Mouse (Mus musculus): ENCODE measurements around the gene Sar1b. TPM values are rescaled to one million over a fixed set of nuclear protein-coding genes. Genes with fewer than 3 reads are reported as not detected.
"Not testable (repeated sequence)": the region's sequence is repeated elsewhere in the genome, so short reads cannot be mapped to it uniquely, and the experiment has no call there.

Sar1b gene
- total RNA-seq (2014; rRNA removed) = 78.2 and 118 TPM in 2 replicates
- polyA plus RNA-seq (2015; fragmentation: Nextera tagmentation; extraction: Ambion mirVana) = 235 and 244 TPM in 2 replicates

DNA sequence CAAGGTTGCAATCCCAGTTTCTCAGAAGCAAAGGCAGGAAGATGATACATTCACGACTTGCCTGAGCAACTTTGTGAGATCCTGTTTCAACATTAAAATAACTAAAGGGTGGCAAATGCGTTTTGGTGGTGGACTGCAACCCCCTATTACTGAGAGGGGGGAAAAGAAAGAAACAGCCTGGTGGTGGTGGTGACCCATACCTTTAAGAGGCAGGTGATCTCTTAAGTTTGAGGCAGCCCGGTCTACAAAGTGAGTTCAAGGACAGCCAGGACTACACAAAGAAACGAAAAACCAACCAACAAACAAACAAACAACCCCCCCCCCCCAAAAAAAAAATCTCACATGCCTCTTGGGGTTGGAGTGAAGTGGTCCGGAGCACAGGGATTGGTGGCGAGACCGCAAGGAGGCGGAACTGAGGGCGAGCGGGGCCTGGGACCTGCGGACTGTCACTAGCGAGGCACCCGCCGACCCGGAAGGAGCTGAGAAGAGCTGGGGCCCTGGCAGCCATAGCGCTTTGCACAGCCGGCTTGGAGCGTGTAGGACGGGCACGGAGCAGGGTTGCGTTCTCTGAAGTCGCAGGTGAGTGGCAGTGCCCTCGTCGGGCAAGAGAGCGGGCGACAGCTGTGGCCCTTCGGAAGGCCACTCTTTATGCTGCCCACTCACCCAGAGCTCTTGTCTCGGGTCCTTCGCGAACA is at the start of gene Sar1b, which contains the start of gene Sec24a:
Sar1b (plus strand) TSS at position 475 of the 695 bp plus-strand sequence.
Sec24a (minus strand) TSS at position 422 of the 695 bp plus-strand sequence.
- no peaks in the 10 kb centered on the region for H3K9me3 ChIP-seq (ENCODE audit: low read length)
- peak within 1 kb of the TSS; percentile 58; the same call in 1 of the 2 replicates for H3K27ac ChIP-seq
- ATAC-seq (peak; percentile 97), DNase-seq (ENCODE audit: low spot score) (peak; percentile 86)
- peak within 1 kb of the TSS; percentile 90 for H3K4me2 ChIP-seq (ENCODE audit: low read depth, low read length)
- H3K4me1 ChIP-seq (ENCODE audit: insufficient read depth, low read length) = peaks cover 15% of the 10 kb centered on the region
- H3K4me3 ChIP-seq (ENCODE audit: low read length) = peak within 1 kb of the TSS; percentile 93
- 2% methylated on average over 30 of the region's 30 CpGs for WGBS
- peak within 1 kb of the TSS; percentile 92 for H3K9ac ChIP-seq (replicated peaks; ENCODE audit: low read length)
- TF ChIP-seq CTCF (IDR thresholded peaks at IDR 0.05; ENCODE audit: low read depth) = peak; percentile 49
- H3K36me3 ChIP-seq (ENCODE audit: insufficient read depth, low read length) = no peaks in the 10 kb centered on the region
- no peaks in the 10 kb centered on the region for H3K27me3 ChIP-seq (ENCODE audit: insufficient read depth, low read length)

- Histone ChIP-seq H3K4me3 (ENCODE audit: low read length) (no peak overlapping the region), H3K27me3 (ENCODE audit: insufficient read depth, low read length) (no peaks in the 10 kb centered on the region), H3K4me2 (ENCODE audit: low read depth, low read length) (no peak overlapping the region), H3K4me1 (ENCODE audit: insufficient read depth, low read length) (no peaks in the 10 kb centered on the region), H3K9me3 (ENCODE audit: low read length) (no peaks in the 10 kb centered on the region), H3K36me3 (ENCODE audit: insufficient read depth, low read length) (peaks cover 62% of the 10 kb centered on the region), H3K9ac (replicated peaks; ENCODE audit: low read length) (no peak overlapping the region), H3K27ac (no peak overlapping the region)
- WGBS = 94% methylated on average over 11 of the region's 11 CpGs
- TF ChIP-seq CTCF (IDR thresholded peaks at IDR 0.05; ENCODE audit: low read depth) = no peak
- ATAC-seq (no peak), DNase-seq (ENCODE audit: low spot score) (no peak)
Observed at GRCm38 (mm10) chr11:51721066-51721465, 42.4 kb upstream of the Sar1b start.

GRCm38 (mm10) chr11:51732883-51733282 is 30.6 kb upstream of the Sar1b start:
- WGBS = 84% methylated on average over 1 of the region's 1 CpGs
- Histone ChIP-seq H3K36me3 (ENCODE audit: insufficient read depth, low read length) (peaks cover 36% of the 10 kb centered on the region; the same call in 1 of the 2 replicates), H3K27me3 (ENCODE audit: insufficient read depth, low read length) (no peaks in the 10 kb centered on the region), H3K4me2 (ENCODE audit: low read depth, low read length) (no peak overlapping the region), H3K9ac (replicated peaks; ENCODE audit: low read length) (no peak overlapping the region), H3K27ac (no peak overlapping the region), H3K4me1 (ENCODE audit: insufficient read depth, low read length) (no peaks in the 10 kb centered on the region), H3K4me3 (ENCODE audit: low read length) (no peak overlapping the region), H3K9me3 (ENCODE audit: low read length) (no peaks in the 10 kb centered on the region)
- no peak for TF ChIP-seq CTCF (IDR thresholded peaks at IDR 0.05; ENCODE audit: low read depth)
- ATAC-seq = no peak
- DNase-seq (ENCODE audit: low spot score) = no peak

GRCm38 (mm10) chr11:51734218-51734617 is 29.3 kb upstream of the Sar1b start:
- not testable (repeated sequence) for H3K27me3 ChIP-seq (ENCODE audit: insufficient read depth, low read length); ATAC-seq; H3K4me1 ChIP-seq (ENCODE audit: insufficient read depth, low read length); H3K4me2 ChIP-seq (ENCODE audit: low read depth, low read length); H3K4me3 ChIP-seq (ENCODE audit: low read length); H3K9me3 ChIP-seq (ENCODE audit: low read length); DNase-seq (ENCODE audit: low spot score); H3K27ac ChIP-seq; H3K9ac ChIP-seq (replicated peaks; ENCODE audit: low read length)
- WGBS = 96% methylated on average over 12 of the region's 13 CpGs
- H3K36me3 ChIP-seq (ENCODE audit: insufficient read depth, low read length) = peaks cover 36% of the 10 kb centered on the region; the same call in 1 of the 2 replicates

DNA sequence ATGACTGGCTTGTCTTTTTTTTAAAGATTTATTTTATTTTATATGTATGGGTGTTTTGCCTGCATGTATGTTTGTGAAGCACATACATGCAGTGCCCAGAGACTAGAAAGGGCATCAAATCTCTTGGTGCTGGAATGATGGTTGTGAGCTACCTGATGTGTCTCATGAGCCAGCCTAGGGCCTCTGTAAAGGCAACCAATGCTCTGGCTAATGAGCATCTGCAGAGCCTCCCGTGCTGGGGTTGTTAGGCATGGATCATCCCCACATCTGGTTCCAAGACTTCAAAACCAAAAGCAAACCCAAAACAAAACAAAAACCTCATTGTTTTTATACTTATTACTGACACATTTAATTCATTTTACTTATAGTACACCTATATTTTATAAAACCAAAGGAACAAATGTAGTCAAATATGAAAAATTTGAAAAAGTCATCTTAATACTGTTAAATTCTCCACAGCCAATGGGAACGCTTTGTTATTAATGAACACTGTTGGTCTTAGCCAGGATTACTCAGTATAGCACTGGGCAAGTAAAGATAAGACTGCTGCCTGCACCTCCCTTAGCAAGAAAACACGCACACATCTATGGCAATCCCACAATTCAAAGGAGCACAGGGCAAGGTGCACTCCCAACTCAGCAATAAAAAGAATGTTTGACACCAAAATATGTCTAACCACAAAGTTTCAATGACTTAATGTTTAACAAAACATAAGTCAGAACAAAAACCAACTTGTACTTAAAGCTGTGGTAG is 24.7 kb upstream of the Sar1b start:
- ATAC-seq = no peak
- 93% methylated on average over 3 of the region's 3 CpGs for WGBS
- Histone ChIP-seq H3K27ac (no peak overlapping the region), H3K9me3 (ENCODE audit: low read length) (no peaks in the 10 kb centered on the region), H3K4me3 (ENCODE audit: low read length) (no peak overlapping the region), H3K4me2 (ENCODE audit: low read depth, low read length) (no peak overlapping the region), H3K27me3 (ENCODE audit: insufficient read depth, low read length) (no peaks in the 10 kb centered on the region), H3K9ac (replicated peaks; ENCODE audit: low read length) (no peak overlapping the region), H3K36me3 (ENCODE audit: insufficient read depth, low read length) (peaks cover 18% of the 10 kb centered on the region), H3K4me1 (ENCODE audit: insufficient read depth, low read length) (no peaks in the 10 kb centered on the region)
- no peak for TF ChIP-seq CTCF (IDR thresholded peaks at IDR 0.05; ENCODE audit: low read depth)
- DNase-seq (ENCODE audit: low spot score) = no peak

GRCm38 (mm10) chr11:51740701-51741100 is 22.8 kb upstream of the Sar1b start:
- no peaks in the 10 kb centered on the region for H3K4me1 ChIP-seq (ENCODE audit: insufficient read depth, low read length)
- H3K27me3 ChIP-seq (ENCODE audit: insufficient read depth, low read length) = no peaks in the 10 kb centered on the region
- no peak overlapping the region for H3K9ac ChIP-seq (replicated peaks; ENCODE audit: low read length)
- H3K4me2 ChIP-seq (ENCODE audit: low read depth, low read length) = no peak overlapping the region
- H3K27ac ChIP-seq = no peak overlapping the region
- DNase-seq (ENCODE audit: low spot score) = no peak
- no peak for TF ChIP-seq CTCF (IDR thresholded peaks at IDR 0.05; ENCODE audit: low read depth)
- H3K9me3 ChIP-seq (ENCODE audit: low read length) = no peaks in the 10 kb centered on the region
- H3K36me3 ChIP-seq (ENCODE audit: insufficient read depth, low read length) = peaks cover 12% of the 10 kb centered on the region
- 94% methylated on average over 3 of the region's 3 CpGs for WGBS
- ATAC-seq = no peak
- H3K4me3 ChIP-seq (ENCODE audit: low read length) = no peak overlapping the region

Measured in hindbrain, postnatal 0 days (tissue).